Comparison of ENCODE assay signal across 30 mouse cellular contexts in genomic region chr9:90109386-90109785, GRCm38 (mm10). TPM values are rescaled to one million over a fixed set of nuclear protein-coding genes. Genes with fewer than 3 reads are reported as not detected.
DNase-seq lines count a peak whose midpoint lies in the region; ATAC-seq and TF ChIP-seq lines count a peak whose summit lies in the region.
"Had no signal": no experiment of that assay in that cellular context is flagged by ENCODE, and none has a peak within 500 bp of the region (broad histone marks: within the 10 kb centered on the region; RNA-seq: fewer than 3 reads in every experiment).

No protein-coding gene starts in this region.

- ATAC-seq in heart, embryonic 14.5 days (ENCODE audit: insufficient number of reproducible peaks, insufficient read depth, low FRiP score, low read depth), result no peak
- no peak for ATAC-seq in hindbrain, embryonic 11.5 days (ENCODE audit: low FRiP score)
- ATAC-seq: hindbrain, embryonic 16.5 days; intestine, postnatal 0 days had no signal

- no peak overlapping the region for H3K27ac ChIP-seq in heart, embryonic 14.5 days (replicated peaks in 1 of 2; ENCODE audit: control insufficient read depth in 1 of 2, insufficient read depth in 1 of 2, low read depth in 2 of 2, low read length in 2 of 2)
- no peak overlapping the region for H3K27ac ChIP-seq in ES-E14 (ENCODE audit: insufficient read depth, low read depth, low read length, poor library complexity, severe bottlenecking)
- no peak overlapping the region for H3K27ac ChIP-seq in hindbrain, embryonic 11.5 days (ENCODE audit: low read depth, low read length)
- H3K27ac ChIP-seq: embryonic facial prominence, embryonic 12.5 days; forebrain, embryonic 12.5 days; heart, adult 2 months; left cerebral cortex, adult 2 months; limb, embryonic 15.5 days; midbrain, embryonic 12.5 days; neural tube, embryonic 12.5 days had no signal

- intact Hi-C loops in heart, postnatal 36 days (cut with DNase I), result no loop called here

- H3K9ac ChIP-seq in heart, embryonic 14.5 days (ENCODE audit: low read length), result no peak overlapping the region
- peak overlapping the region; percentile 31; the same call in 1 of the 2 replicates for H3K9ac ChIP-seq in ES-E14 (ENCODE audit: insufficient read depth, low read depth, low read length, poor library complexity, severe bottlenecking)
- no peak overlapping the region for H3K9ac ChIP-seq in hindbrain, embryonic 11.5 days (ENCODE audit: low read depth, low read length)
- H3K9ac ChIP-seq: embryonic facial prominence, embryonic 12.5 days; forebrain, embryonic 12.5 days; limb, embryonic 15.5 days; midbrain, embryonic 12.5 days; neural tube, embryonic 12.5 days had no signal

- no peaks in the 10 kb centered on the region for H3K27me3 ChIP-seq in heart, embryonic 14.5 days (ENCODE audit: control insufficient read depth, insufficient read depth, low read length)
- no peaks in the 10 kb centered on the region for H3K27me3 ChIP-seq in hindbrain, embryonic 11.5 days (ENCODE audit: control insufficient read depth, insufficient read depth, low read length)
- H3K27me3 ChIP-seq: embryonic facial prominence, embryonic 12.5 days; forebrain, embryonic 12.5 days; limb, embryonic 15.5 days; midbrain, embryonic 12.5 days; neural tube, embryonic 12.5 days had no signal

- peak overlapping the region; percentile 6; the same call in 1 of the 2 replicates for H3K4me2 ChIP-seq in heart, embryonic 14.5 days (ENCODE audit: low read length)
- H3K4me2 ChIP-seq in hindbrain, embryonic 11.5 days (replicated peaks; ENCODE audit: low read depth, low read length), result no peak overlapping the region
- H3K4me2 ChIP-seq: embryonic facial prominence, embryonic 12.5 days; forebrain, embryonic 12.5 days; limb, embryonic 15.5 days; midbrain, embryonic 12.5 days; neural tube, embryonic 12.5 days had no signal

- H3K9me3 ChIP-seq in heart, embryonic 14.5 days (ENCODE audit: control insufficient read depth, low read length), result no peaks in the 10 kb centered on the region
- H3K9me3 ChIP-seq in ES-E14 (ENCODE audit: control insufficient read depth, insufficient read depth, low read depth, low read length), result no peaks in the 10 kb centered on the region
- no peaks in the 10 kb centered on the region for H3K9me3 ChIP-seq in hindbrain, embryonic 11.5 days (ENCODE audit: control insufficient read depth, low read length)
- H3K9me3 ChIP-seq: embryonic facial prominence, embryonic 12.5 days; forebrain, embryonic 12.5 days; limb, embryonic 15.5 days; midbrain, embryonic 12.5 days; neural tube, embryonic 12.5 days had no signal

- H3K4me3 ChIP-seq in heart, embryonic 14.5 days (ENCODE audit: control insufficient read depth in 1 of 2, insufficient read depth in 1 of 2, low read depth in 1 of 2, low read length in 2 of 2), result no peak overlapping the region
- peak overlapping the region in 1 of 2 experiments; percentile 38; a peak in 2 of 4 replicates for H3K4me3 ChIP-seq in ES-E14 (ENCODE audit: insufficient read depth in 1 of 2, low read depth in 1 of 2, low read length in 2 of 2, poor library complexity in 1 of 2, severe bottlenecking in 1 of 2)
- no peak overlapping the region for H3K4me3 ChIP-seq in hindbrain, embryonic 11.5 days (ENCODE audit: low read depth, low read length)
- H3K4me3 ChIP-seq: embryonic facial prominence, embryonic 12.5 days; erythroblast, embryonic 14.5 days; forebrain, embryonic 12.5 days; heart, adult 2 months; left cerebral cortex, adult 2 months; limb, embryonic 15.5 days; midbrain, embryonic 12.5 days; neural tube, embryonic 12.5 days had no signal

- WGBS in heart, embryonic 14.5 days, result 64% methylated on average over 6 of the region's 6 CpGs
- 86% methylated on average over 6 of the region's 6 CpGs for WGBS in hindbrain, embryonic 11.5 days

- DNase-seq in heart, postnatal 36 days, result no peak
- DNase-seq in CD4-positive helper T cell, adult 2 months (ENCODE audit: low read depth, low spot score), result peak; percentile 45
- no peak for DNase-seq in ES-E14 (ENCODE audit: low read depth, low spot score)
- DNase-seq in naive thymus-derived CD4-positive, alpha-beta T cell, adult 2 months (ENCODE audit: low read depth), result peak; percentile 35
- DNase-seq in hindbrain, embryonic 11.5 days (ENCODE audit: low spot score), result no peak
- no peak for DNase-seq in spleen, postnatal 14 days (ENCODE audit: low spot score in 2 of 2)
- no peak for DNase-seq in spleen, adult 12 weeks (ENCODE audit: low spot score)
- DNase-seq: adrenal gland, adult 8-10 months; cerebellum, adult 18-20 months; cerebellum, postnatal 25 days; gastrocnemius, postnatal 36 days; heart, adult 2 months; layer of hippocampus, adult 9-11 months; left cerebral cortex, postnatal 4 days; lung, adult 18-20 months; lung, postnatal 10 days; right cerebral cortex, adult 18-20 months; right cerebral cortex, postnatal 4 days had no signal

- H3K4me1 ChIP-seq in heart, embryonic 14.5 days (ENCODE audit: control insufficient read depth in 2 of 2, insufficient read depth in 2 of 2, low read length in 2 of 2), result peaks cover 0 to 21% of the 10 kb centered on the region in 2 experiments; a peak in 2 of 4 replicates
- H3K4me1 ChIP-seq in ES-E14 (ENCODE audit: control insufficient read depth in 2 of 2, insufficient read depth in 2 of 2, low read length in 2 of 2, poor library complexity in 1 of 2), result peaks cover 0 to 6% of the 10 kb centered on the region in 2 experiments; a peak in 1 of 4 replicates
- no peaks in the 10 kb centered on the region for H3K4me1 ChIP-seq in hindbrain, embryonic 11.5 days (replicated peaks; ENCODE audit: control insufficient read depth, insufficient read depth, low read length)

- H3K36me3 ChIP-seq in heart, embryonic 14.5 days (ENCODE audit: control insufficient read depth, insufficient read depth, low read length), result peaks cover 51% of the 10 kb centered on the region
- peaks cover 3% of the 10 kb centered on the region for H3K36me3 ChIP-seq in ES-E14 (ENCODE audit: control insufficient read depth, insufficient read depth, low read length, poor library complexity, severe bottlenecking)
- H3K36me3 ChIP-seq in hindbrain, embryonic 11.5 days (ENCODE audit: control insufficient read depth, insufficient read depth, low read length), result peaks cover 3% of the 10 kb centered on the region; the same call in 1 of the 2 replicates

- in situ Hi-C loops in ES-E14 (cut with MboI; ENCODE audit: low sequenced_read_pairs in 2 of 2, unreplicated experiment in 2 of 2), result no loop called here

TF ChIP-seq in ES-E14, 5 proteins besides CTCF, POLR2A, EP300 and RAD21:
- TF ChIP-seq CHD2 (IDR thresholded peaks at IDR 0.05; ENCODE audit: low read depth, low read length) (no peak), MAFK (IDR thresholded peaks at IDR 0.05; ENCODE audit: insufficient read depth, low read depth, low read length) (no peak), HCFC1 (IDR thresholded peaks at IDR 0.05; ENCODE audit: borderline replicate concordance, insufficient read depth, low read length) (no peak), ZC3H11A (IDR thresholded peaks at IDR 0.05; ENCODE audit: borderline replicate concordance, low read depth, low read length) (no peak), ZNF384 (IDR thresholded peaks at IDR 0.05; ENCODE audit: low read depth, low read length) (no peak)
TF ChIP-seq in ES-E14: peak in this region for 0.

RNA-seq across cellular contexts. Expression of gene Morf4l1, which starts 5.2 kb away (rescaled TPM):
- 314 and 344 TPM in 2 replicates for polyA plus RNA-seq in heart, embryonic 14.5 days (2014; fragmentation: Nextera tagmentation; extraction: Ambion mirVana)
- 100 to 1,000 TPM; 254 to 268 TPM for total RNA-seq in heart, postnatal 36 days (2021)
- total RNA-seq in ES-E14 (2012; rRNA removed), result 139 and 201 TPM in 2 replicates
- polyA plus RNA-seq in hindbrain, embryonic 11.5 days (2014; fragmentation: Nextera tagmentation; extraction: Ambion mirVana), result 533 and 557 TPM in 2 replicates

RNA-seq across cellular contexts. Expression of gene Adamts7, which starts 53.5 kb away (rescaled TPM):
- 6.9 and 8.8 TPM in 2 replicates for polyA plus RNA-seq in heart, embryonic 14.5 days (2014; fragmentation: Nextera tagmentation; extraction: Ambion mirVana)
- total RNA-seq in heart, postnatal 36 days (2021), result 10 to 100 TPM; 14.4 to 17.7 TPM
- 9.5 and 11.7 TPM in 2 replicates for total RNA-seq in ES-E14 (2012; rRNA removed)
- polyA plus RNA-seq in hindbrain, embryonic 11.5 days (2014; fragmentation: Nextera tagmentation; extraction: Ambion mirVana), result 10.3 and 10.4 TPM in 2 replicates
- total RNA-seq: hematopoietic stem cell, adult 5-6 weeks; megakaryocyte, adult 5-6 weeks had no signal

RNA-seq across cellular contexts. Expression of gene Ctsh, which starts 55.4 kb away (rescaled TPM):
- polyA plus RNA-seq in heart, embryonic 14.5 days (2014; fragmentation: Nextera tagmentation; extraction: Ambion mirVana), result 56.6 and 61.1 TPM in 2 replicates
- total RNA-seq in heart, postnatal 36 days (2021), result 10 to 100 TPM; 56.0 to 58.4 TPM
- 3.3 and 5.4 TPM in 2 replicates for total RNA-seq in ES-E14 (2012; rRNA removed)
- polyA plus RNA-seq in hindbrain, embryonic 11.5 days (2014; fragmentation: Nextera tagmentation; extraction: Ambion mirVana), result 11.1 and 11.6 TPM in 2 replicates

Comparison
In these comparisons a context has a peak if more than half of its experiments do, and no peak if none do; other contexts are left out.
1. DNase-seq: peak in CD4-positive helper T cell, adult 2 months (single experiment) and naive thymus-derived CD4-positive, alpha-beta T cell, adult 2 months (single experiment); none in heart, postnatal 36 days (0 of 2), ES-E14 (single experiment), hindbrain, embryonic 11.5 days (single experiment), spleen, postnatal 14 days (0 of 2) and spleen, adult 12 weeks (single experiment).